Mouse (Mus musculus) CH12.LX (cell line): Measurements from ENCODE around the gene Bicdl2.

Experiments used
- CHD2 ChIP-seq: IDR thresholded peaks from 2 replicates; pipeline ENCODE4 v1.6.1; 2011; ENCODE audit warnings: low read length, improper control_type of control experiment
- EP300 ChIP-seq: IDR thresholded peaks from 2 replicates; pipeline ENCODE4 v1.6.1; 2011; ENCODE audit warnings: low read length, improper control_type of control experiment
- POLR2A ChIP-seq: IDR thresholded peaks from 2 replicates; pipeline ENCODE4 v1.6.1; 2011; ENCODE audit warnings: low read depth, mild to moderate bottlenecking, improper control_type of control experiment, low read length
- ZKSCAN1 ChIP-seq: IDR thresholded peaks from 2 replicates; pipeline ENCODE4 v1.6.1; 2012; ENCODE audit warnings: low read depth, inconsistent platforms, low read length, improper control_type of control experiment, borderline replicate concordance
- ZMIZ1 ChIP-seq: IDR thresholded peaks from 2 replicates; pipeline ENCODE4 v1.6.1; 2012; ENCODE audit warnings: low read depth, mild to moderate bottlenecking, inconsistent platforms, low read length, improper control_type of control experiment

DNA sequence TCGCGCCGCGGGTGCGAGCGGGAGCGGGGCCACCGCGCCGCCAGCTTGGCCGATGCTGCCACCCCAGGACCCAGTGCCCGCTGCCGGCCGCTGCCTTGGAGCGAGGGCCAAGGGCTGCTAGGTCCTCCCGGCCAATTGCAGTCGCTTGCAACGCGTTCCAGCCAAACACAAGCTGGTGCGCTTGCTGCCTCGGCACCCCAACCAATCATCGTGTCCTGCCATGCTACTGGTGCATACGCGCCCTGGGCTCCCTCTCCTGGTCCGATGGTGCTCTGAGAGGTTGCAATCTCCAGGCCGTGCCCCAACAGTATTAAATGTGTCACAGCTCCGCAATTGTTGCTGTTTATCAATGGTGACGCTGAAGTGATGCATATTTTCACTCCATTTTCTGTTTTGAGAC lies 39.8 kb downstream of the Bicdl2 start:
- TF ChIP-seq POLR2A (no peak), CHD2 (peak; percentile 23; the same call in 1 of the 2 replicates), EP300 (no peak), ZMIZ1 (no peak), ZKSCAN1 (no peak)
